Mouse (Mus musculus) liver, embryonic 14.5 days (tissue): Measurements from ENCODE around the gene Fryl. TPM values are rescaled to one million over a fixed set of nuclear protein-coding genes. Genes with fewer than 3 reads are reported as not detected.
A peak's percentile ranks its signal among the peaks of the same experiment; 100 is the strongest.

ENCODE experiments used
- ATAC-seq: fragments of 200-750 bp; cut with Nextera tagmentation; 2 replicates; pipeline ENCODE4 v1.8.0; 2017; ENCODE audit warnings: moderate number of reproducible peaks, mild to moderate bottlenecking, moderate library complexity; ENCODE audit not compliant: insufficient read depth
- DNase-seq, 3 experiments: peaks; one replicate each; pipeline ENCODE4 v3.0.0-alpha.2; 2012 to 2013; ENCODE audit warnings: low read depth in 3 of 3, low spot score in 3 of 3
- H3K27ac ChIP-seq: fragments of 300-500 bp; sonication (generic); 2 replicates; pipeline ENCODE4 v1.5.1; 2014; ENCODE audit warnings: moderate library complexity, mild to moderate bottlenecking, control low read depth, inconsistent platforms
- H3K27me3 ChIP-seq: fragments of 300-500 bp; sonication (generic); 2 replicates; pipeline ENCODE4 v1.6.1; 2014; ENCODE audit warnings: mild to moderate bottlenecking, low read length, moderate library complexity; ENCODE audit not compliant: control insufficient read depth, insufficient read depth
- H3K36me3 ChIP-seq: fragments of 300-500 bp; sonication (generic); replicated peaks from 2 replicates; pipeline ENCODE4 v1.6.1; 2014; ENCODE audit warnings: low read depth; ENCODE audit not compliant: control insufficient read depth, insufficient read depth
- H3K4me1 ChIP-seq, 2 experiments: fragments of 200-500 bp in 1 of 2; fragments of 300-500 bp in 1 of 2; sonication (generic) in 1 of 2; replicated peaks; 2 replicates each; pipeline ENCODE4 v1.6.1; 2012 to 2014; ENCODE audit warnings: antibody characterized with exemption in 1 of 2, inconsistent platforms in 1 of 2, low read length in 1 of 2; ENCODE audit not compliant: control insufficient read depth in 2 of 2, insufficient read depth in 2 of 2
- H3K4me2 ChIP-seq: fragments of 300-500 bp; sonication (generic); 2 replicates; pipeline ENCODE4 v1.6.1; 2014; ENCODE audit warnings: low read depth, mild to moderate bottlenecking, control low read depth, moderate library complexity
- H3K4me3 ChIP-seq, 2 experiments: fragments of 200-500 bp in 1 of 2; fragments of 300-500 bp in 1 of 2; sonication (generic) in 1 of 2; 2 replicates each; pipeline ENCODE4 v1.5.1; 2012 to 2014; ENCODE audit warnings: low read depth in 2 of 2, low read length in 2 of 2, mild to moderate bottlenecking in 2 of 2, control low read depth in 1 of 2, inconsistent platforms in 1 of 2, moderate library complexity in 1 of 2; ENCODE audit not compliant: insufficient read depth in 1 of 2
- H3K9ac ChIP-seq: fragments of 300-500 bp; sonication (generic); replicated peaks from 2 replicates; pipeline ENCODE4 v1.6.1; 2014; ENCODE audit warnings: mild to moderate bottlenecking, control low read depth, moderate library complexity
- H3K9me3 ChIP-seq: fragments of 300-500 bp; sonication (generic); 2 replicates; pipeline ENCODE4 v1.6.1; 2016; ENCODE audit warnings: low read length, mixed read lengths; ENCODE audit not compliant: control insufficient read depth
- CTCF ChIP-seq: IDR thresholded peaks from 2 replicates; pipeline ENCODE4 v1.5.1; 2016; ENCODE audit warnings: antibody characterized with exemption, low read depth, control low read depth
- EP300 ChIP-seq: IDR thresholded peaks from 2 replicates; pipeline ENCODE4 v1.6.1; 2016; ENCODE audit warnings: antibody characterized with exemption, low read depth
- WGBS: fragments of 180-500 bp; shearing (Covaris S2); extraction: QIAGEN DNeasy Blood & Tissue Kit; methylation state at CpG from one replicate; pipeline ENCODE4 v1.1.7; 2014; ENCODE audit not compliant: insufficient replicate concordance; 5-methylcytosine and 5-hydroxymethylcytosine counted together
- polyA plus RNA-seq, 2 experiments: library from polyadenylated mRNA; depleted of rRNA in 1 of 2; stranded (reverse) in 1 of 2; unstranded in 1 of 2; fragments of >200 nt; fragmentation: Nextera tagmentation in 1 of 2; extraction: Ambion mirVana in 1 of 2; gene quantifications; 2 replicates each; pipeline versions ENCODE4 v1.2.1 to v1.2.3; 2012 to 2014

The Fryl gene
- polyA plus RNA-seq, 2 experiments: 22.1 to 41.8 TPM

- Histone ChIP-seq H3K9ac (no peak overlapping the region), H3K36me3 (no peaks in the 10 kb centered on the region), H3K4me2 (no peak overlapping the region), H3K4me3 (no peak overlapping the region), H3K9me3 (no peaks in the 10 kb centered on the region), H3K27me3 (no peaks in the 10 kb centered on the region), H3K4me1 (peaks cover 31 to 42% of the 10 kb centered on the region in 2 experiments), H3K27ac (no peak overlapping the region)
- ATAC-seq (no peak), DNase-seq (no peak)
- no peak for TF ChIP-seq EP300
- TF ChIP-seq CTCF: no peak
- WGBS: 82% methylated on average over 4 of the region's 4 CpGs
Measured at GRCm38 (mm10) chr5:73249341-73249740, 7.1 kb downstream of the Fryl start.

GRCm38 (mm10) chr5:73248211-73248610, 8.2 kb downstream of the Fryl start:
- no peak overlapping the region for H3K4me3 ChIP-seq
- no peaks in the 10 kb centered on the region for H3K36me3 ChIP-seq
- H3K9me3 ChIP-seq: no peaks in the 10 kb centered on the region
- ATAC-seq (no peak), DNase-seq (no peak)
- H3K4me1 ChIP-seq: peaks cover 24 to 33% of the 10 kb centered on the region in 2 experiments
- no peak overlapping the region for H3K4me2 ChIP-seq
- no peaks in the 10 kb centered on the region for H3K27me3 ChIP-seq
- TF ChIP-seq CTCF (no peak), EP300 (no peak)
- no peak overlapping the region for H3K27ac ChIP-seq
- WGBS: 79% methylated on average over 8 of the region's 8 CpGs
- no peak overlapping the region for H3K9ac ChIP-seq

GRCm38 (mm10) chr5:73246414-73246813, 10.0 kb downstream of the Fryl start:
- Histone ChIP-seq H3K4me1 (peaks cover 19 to 22% of the 10 kb centered on the region in 2 experiments), H3K4me2 (peak overlapping the region; percentile 42), H3K9me3 (no peaks in the 10 kb centered on the region), H3K4me3 (no peak overlapping the region), H3K27me3 (no peaks in the 10 kb centered on the region), H3K36me3 (no peaks in the 10 kb centered on the region), H3K9ac (no peak overlapping the region; the same call in 1 of the 2 replicates), H3K27ac (no peak overlapping the region; the same call in 1 of the 2 replicates)
- peak in 1 of 3 experiments; percentile 45 for DNase-seq
- WGBS: 46% methylated on average over 6 of the region's 6 CpGs
- TF ChIP-seq CTCF (no peak), EP300 (0 out of 2 replicates have a peak, but pooled peaks have one; percentile 26)
- peak; percentile 75 for ATAC-seq

- WGBS: 80% methylated on average over 13 of the region's 13 CpGs
- Histone ChIP-seq H3K27ac (no peak overlapping the region), H3K27me3 (no peaks in the 10 kb centered on the region), H3K9ac (no peak overlapping the region), H3K4me2 (no peak overlapping the region), H3K4me1 (peaks cover 19 to 22% of the 10 kb centered on the region in 2 experiments), H3K36me3 (no peaks in the 10 kb centered on the region), H3K4me3 (no peak overlapping the region), H3K9me3 (no peaks in the 10 kb centered on the region)
- TF ChIP-seq EP300 (no peak), CTCF (no peak)
- no peak for ATAC-seq
- no peak for DNase-seq
Measured at GRCm38 (mm10) chr5:73244403-73244802, 12.0 kb downstream of the Fryl start.

- Histone ChIP-seq H3K4me2 (no peak overlapping the region), H3K4me1 (peaks cover 15 to 18% of the 10 kb centered on the region in 2 experiments), H3K27me3 (no peaks in the 10 kb centered on the region), H3K9ac (no peak overlapping the region), H3K36me3 (no peaks in the 10 kb centered on the region), H3K9me3 (no peaks in the 10 kb centered on the region), H3K4me3 (no peak overlapping the region), H3K27ac (no peak overlapping the region)
- no peak for DNase-seq
- no peak for ATAC-seq
- WGBS: 80% methylated on average over 8 of the region's 8 CpGs
- no peak for TF ChIP-seq CTCF
- TF ChIP-seq EP300: no peak
Measured at GRCm38 (mm10) chr5:73241966-73242365, 14.5 kb downstream of the Fryl start.
